ENCODE assay signal across 27 mouse cellular contexts in genomic region chr1:169159786-169160185, GRCm38 (mm10).
DNase-seq lines count a peak whose midpoint lies in the region; ATAC-seq and TF ChIP-seq lines count a peak whose summit lies in the region.
"Had no signal": no experiment of that assay in that cellular context is flagged by ENCODE, and none has a peak within 500 bp of the region (broad histone marks: within the 10 kb centered on the region; RNA-seq: fewer than 3 reads in every experiment).

No protein-coding gene starts in this region.

- H3K4me2 ChIP-seq in kidney, postnatal 0 days (ENCODE audit: low read length) = no peak overlapping the region
- no peak overlapping the region for H3K4me2 ChIP-seq in forebrain, postnatal 0 days (ENCODE audit: low read depth)
- H3K4me2 ChIP-seq: heart, embryonic 15.5 days; hindbrain, embryonic 15.5 days; intestine, embryonic 15.5 days; liver, embryonic 13.5 days had no signal

- peaks cover 3% of the 10 kb centered on the region; the same call in 1 of the 2 replicates for H3K4me1 ChIP-seq in kidney, adult 2 months (ENCODE audit: control insufficient read depth, insufficient read depth, low read length)
- H3K4me1 ChIP-seq in kidney, postnatal 0 days (replicated peaks; ENCODE audit: insufficient read depth, low read length) = peaks cover 6% of the 10 kb centered on the region; the same call in 1 of the 2 replicates
- H3K4me1 ChIP-seq in forebrain, postnatal 0 days (ENCODE audit: insufficient read depth) = no peaks in the 10 kb centered on the region
- H3K4me1 ChIP-seq: forebrain, embryonic 10.5 days; hindbrain, embryonic 15.5 days; intestine, embryonic 15.5 days; liver, embryonic 13.5 days; midbrain, embryonic 10.5 days had no signal

- ATAC-seq in kidney, postnatal 0 days (replicated peaks; ENCODE audit: low FRiP score, low read depth) = no peak
- no peak for ATAC-seq in megakaryocyte-erythroid progenitor cell, adult 5-6 weeks (replicated peaks; ENCODE audit: low FRiP score, low TSS enrichment, poor library complexity, severe bottlenecking)
- ATAC-seq in forebrain, postnatal 0 days = no peak
- ATAC-seq: intestine, embryonic 15.5 days; Patski had no signal

- no peak for TF ChIP-seq CTCF in kidney, adult 2 months (conservative IDR thresholded peaks at IDR 0.05; ENCODE audit: insufficient read depth, insufficient read length, low read depth, low read length)
- TF ChIP-seq CTCF in kidney, postnatal 0 days (IDR thresholded peaks at IDR 0.05; ENCODE audit: low read depth) = no peak
- TF ChIP-seq CTCF in forebrain, postnatal 0 days (IDR thresholded peaks at IDR 0.05; ENCODE audit: low read depth) = no peak

- H3K27ac ChIP-seq in kidney, adult 2 months (ENCODE audit: insufficient read depth, low read depth, low read length) = peak overlapping the region; percentile 98
- H3K27ac ChIP-seq in kidney, postnatal 0 days = peak overlapping the region; percentile 64
- H3K27ac ChIP-seq in forebrain, postnatal 0 days (ENCODE audit: low read depth, low read length) = no peak overlapping the region
- H3K27ac ChIP-seq: forebrain, embryonic 10.5 days; heart, adult 2 months; heart, embryonic 15.5 days; hindbrain, embryonic 15.5 days; intestine, embryonic 15.5 days; layer of hippocampus, adult 2 months; liver, embryonic 13.5 days; macrophage; midbrain, embryonic 10.5 days had no signal

- no peaks in the 10 kb centered on the region for H3K27me3 ChIP-seq in kidney, adult 2 months (replicated peaks; ENCODE audit: control insufficient read depth, insufficient read depth, low read length)
- H3K27me3 ChIP-seq in kidney, postnatal 0 days (ENCODE audit: insufficient read depth, low read length) = no peaks in the 10 kb centered on the region
- no peaks in the 10 kb centered on the region for H3K27me3 ChIP-seq in forebrain, postnatal 0 days (ENCODE audit: insufficient read depth, low read length)
- H3K27me3 ChIP-seq: CH12.LX; heart, embryonic 15.5 days; hindbrain, embryonic 15.5 days; intestine, embryonic 15.5 days; liver, embryonic 13.5 days; Patski had no signal

- no peak overlapping the region for H3K9ac ChIP-seq in kidney, postnatal 0 days (ENCODE audit: low read depth, low read length)
- no peak overlapping the region for H3K9ac ChIP-seq in forebrain, postnatal 0 days
- H3K9ac ChIP-seq: heart, embryonic 15.5 days; hindbrain, embryonic 15.5 days; intestine, embryonic 15.5 days; liver, embryonic 13.5 days had no signal

- intact Hi-C loops in heart, postnatal 14 days (cut with DNase I) = no loop called here

- H3K9me3 ChIP-seq in kidney, postnatal 0 days (replicated peaks; ENCODE audit: low read length) = no peaks in the 10 kb centered on the region
- no peaks in the 10 kb centered on the region for H3K9me3 ChIP-seq in forebrain, postnatal 0 days (ENCODE audit: low read length)
- H3K9me3 ChIP-seq: forebrain, embryonic 10.5 days; heart, embryonic 15.5 days; intestine, embryonic 15.5 days; liver, embryonic 13.5 days; midbrain, embryonic 10.5 days had no signal

- H3K36me3 ChIP-seq in kidney, adult 2 months (ENCODE audit: control insufficient read depth, insufficient read depth, low read length) = no peaks in the 10 kb centered on the region
- no peaks in the 10 kb centered on the region for H3K36me3 ChIP-seq in kidney, postnatal 0 days (ENCODE audit: insufficient read depth, low read length)
- H3K36me3 ChIP-seq in forebrain, postnatal 0 days (ENCODE audit: insufficient read depth) = no peaks in the 10 kb centered on the region
- H3K36me3 ChIP-seq: forebrain, embryonic 10.5 days; G1E; heart, embryonic 15.5 days; hindbrain, embryonic 15.5 days; intestine, embryonic 15.5 days; liver, embryonic 13.5 days; midbrain, embryonic 10.5 days had no signal

- no peak for TF ChIP-seq POLR2A in kidney, adult 2 months (IDR thresholded peaks at IDR 0.05; ENCODE audit: low read depth, low read length)

- H3K4me3 ChIP-seq in kidney, adult 2 months (ENCODE audit: insufficient read depth, low read depth, low read length) = no peak overlapping the region
- H3K4me3 ChIP-seq in kidney, postnatal 0 days (replicated peaks; ENCODE audit: low read depth, low read length) = no peak overlapping the region
- no peak overlapping the region for H3K4me3 ChIP-seq in forebrain, postnatal 0 days (ENCODE audit: low read depth, low read length)
- H3K4me3 ChIP-seq: forebrain, embryonic 10.5 days; heart, adult 2 months; heart, embryonic 15.5 days; hindbrain, embryonic 15.5 days; intestine, embryonic 15.5 days; layer of hippocampus, adult 2 months; liver, embryonic 13.5 days; midbrain, embryonic 10.5 days had no signal

- DNase-seq in heart, adult 11 months = peak; percentile 86
- no peak for DNase-seq in heart, postnatal 14 days
- peak; percentile 61 for DNase-seq in 3T3-L1 (ENCODE audit: low read depth, low spot score)
- peak; percentile 86 for DNase-seq in kidney, adult 2 months
- peak; percentile 62 for DNase-seq in kidney, postnatal 0 days (ENCODE audit: low spot score)
- DNase-seq in layer of hippocampus, postnatal 10 days (ENCODE audit: low spot score in 2 of 2) = no peak
- DNase-seq in forebrain, postnatal 0 days = no peak
- DNase-seq: B cell, adult 2 months; cerebellum, adult 9-10 months; gastrocnemius, postnatal 25 days; heart, adult 2 months; heart, postnatal 4 days; liver, embryonic 13.5 days; lung, adult 2 months; thymus, adult 18-20 months; thymus, postnatal 36 days had no signal

Comparison
In these comparisons a context has a peak if more than half of its experiments do, and no peak if none do; other contexts are left out.
1. DNase-seq: peak in heart, adult 11 months (single experiment), 3T3-L1 (single experiment), kidney, adult 2 months (single experiment) and kidney, postnatal 0 days (single experiment); none in heart, postnatal 14 days (0 of 2), layer of hippocampus, postnatal 10 days (0 of 2) and forebrain, postnatal 0 days (single experiment).